Mouse (Mus musculus) gastrocnemius, adult 18-20 months (tissue): ENCODE data around the gene Cacna2d4. TPM values are rescaled to one million over a fixed set of nuclear protein-coding genes. Genes with fewer than 3 reads are reported as not detected.
A peak's percentile ranks its signal among the peaks of the same experiment; 100 is the strongest.

ENCODE experiments used
- DNase-seq: peaks from one replicate; pipeline ENCODE4 v3.0.0; 2021; ENCODE audit warnings: low spot score
- total RNA-seq, 2 experiments: library from RNA; stranded (reverse); gene quantifications; 2 replicates each; pipeline ENCODE4 v1.2.3; 2021

The Cacna2d4 gene
- total RNA-seq, 2 experiments from 2014 or later, result 0.85 to 0.89 TPM

DNA sequence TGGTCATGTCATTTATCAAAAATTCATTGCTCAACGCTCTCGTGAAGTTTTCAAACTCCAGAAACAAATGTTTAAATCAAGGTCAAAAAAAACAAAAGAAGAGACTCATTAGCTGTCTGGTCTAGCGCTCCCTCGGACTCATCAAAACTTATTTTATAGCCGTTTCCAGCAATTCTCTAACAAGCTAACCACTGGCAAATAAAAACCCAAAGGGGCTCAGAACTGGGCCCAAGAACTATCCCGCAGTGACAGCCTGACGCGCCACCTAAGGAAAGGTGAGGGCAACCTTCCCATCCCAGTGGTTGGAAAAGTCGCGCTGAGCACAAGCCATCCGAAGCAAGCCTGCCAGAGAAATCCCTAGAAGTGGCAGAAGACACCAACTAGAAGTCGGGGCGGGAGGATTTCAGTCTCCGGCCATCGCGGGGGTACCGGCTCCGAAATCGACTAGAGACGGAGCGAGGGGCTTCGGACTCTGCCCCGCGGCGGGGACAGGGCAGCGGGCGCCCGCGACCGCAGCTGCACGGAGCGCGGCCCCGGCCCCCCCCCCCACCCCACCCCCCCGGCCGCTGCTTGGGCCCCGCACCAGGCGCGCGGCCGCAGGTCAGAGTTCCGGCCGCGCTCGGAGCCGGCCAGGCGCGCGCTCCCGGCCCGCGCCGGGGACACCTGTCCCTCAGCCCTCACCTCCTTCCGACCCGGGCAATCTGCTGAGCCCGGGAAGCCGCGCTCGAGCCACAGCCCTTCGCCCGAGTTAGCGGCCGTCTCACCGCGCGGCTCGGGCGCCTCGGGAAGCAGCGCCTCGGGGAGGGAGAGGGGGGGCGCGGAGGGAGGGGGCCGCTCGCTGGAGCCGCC is 151.7 kb downstream of the Cacna2d4 start:
- peak; percentile 42 for DNase-seq

DNA sequence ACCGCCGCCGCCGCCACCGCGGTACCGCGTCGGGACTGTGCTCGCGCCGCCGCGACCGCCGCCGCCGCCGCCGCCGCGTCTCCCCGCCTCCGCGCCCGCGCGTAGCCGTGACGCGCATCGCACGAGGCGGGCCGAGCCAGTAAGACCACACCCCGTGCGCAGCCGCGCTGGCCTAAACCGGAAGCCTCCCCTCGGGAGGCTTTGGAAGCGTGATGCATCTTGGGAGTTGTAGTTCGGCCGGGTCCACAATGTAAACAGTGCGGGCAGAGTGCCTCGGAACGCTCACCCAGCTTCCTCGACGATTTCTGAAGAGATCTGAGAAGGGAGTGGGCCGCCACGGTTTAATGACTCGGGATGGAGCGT is 152.3 kb downstream of the Cacna2d4 start:
- DNase-seq, result peak; percentile 94

GRCm38 (mm10) chr6:119389089-119389488 is 152.8 kb downstream of the Cacna2d4 start:
- no peak for DNase-seq

GRCm38 (mm10) chr6:119390728-119391127 is 154.4 kb downstream of the Cacna2d4 start:
- DNase-seq, result no peak

- DNase-seq, result no peak
Measured at GRCm38 (mm10) chr6:119392836-119393235, 156.5 kb downstream of the Cacna2d4 start.

DNA sequence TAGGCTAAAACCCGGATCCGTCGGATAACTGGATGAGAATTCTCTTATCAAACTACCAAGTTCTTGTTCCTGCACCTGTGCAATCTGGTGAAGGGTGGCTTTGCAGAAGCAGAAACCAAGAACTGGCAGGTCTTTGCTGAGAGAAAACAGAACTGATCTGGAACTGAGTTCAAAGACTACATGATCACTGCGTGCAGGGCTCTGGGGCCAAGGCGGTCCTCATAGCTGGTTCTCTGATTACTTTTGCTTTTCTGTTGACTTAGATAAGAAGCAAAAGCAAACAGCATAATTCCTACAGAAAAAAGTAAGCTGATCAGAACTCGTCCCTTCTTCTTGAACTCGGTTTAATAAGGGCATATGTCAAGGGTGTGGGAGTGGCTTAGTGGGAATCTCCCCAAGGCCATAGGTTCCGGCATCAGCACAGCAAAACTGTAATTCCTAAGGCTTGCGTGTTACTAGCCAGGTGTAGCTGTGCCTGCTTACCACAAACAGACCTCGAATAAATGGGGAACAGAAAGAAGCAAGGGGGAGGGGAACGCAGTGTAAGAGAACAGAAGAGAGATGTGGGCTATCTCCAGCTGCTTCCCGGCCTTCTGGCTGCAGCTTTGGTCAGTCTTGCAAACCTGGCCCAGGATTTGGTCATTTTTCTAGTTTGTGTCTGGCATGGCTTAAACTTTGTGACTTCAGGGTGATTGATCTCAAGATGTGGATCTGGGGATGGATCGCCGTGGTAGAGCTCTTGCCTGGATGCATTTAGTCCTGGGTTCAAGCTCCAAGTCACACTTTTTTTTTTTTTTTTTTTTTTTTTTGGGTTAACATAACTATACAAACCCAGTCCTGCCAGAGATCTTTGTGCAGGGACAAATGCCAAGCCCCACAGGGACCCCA is 159.3 kb downstream of the Cacna2d4 start:
- no peak for DNase-seq

DNA sequence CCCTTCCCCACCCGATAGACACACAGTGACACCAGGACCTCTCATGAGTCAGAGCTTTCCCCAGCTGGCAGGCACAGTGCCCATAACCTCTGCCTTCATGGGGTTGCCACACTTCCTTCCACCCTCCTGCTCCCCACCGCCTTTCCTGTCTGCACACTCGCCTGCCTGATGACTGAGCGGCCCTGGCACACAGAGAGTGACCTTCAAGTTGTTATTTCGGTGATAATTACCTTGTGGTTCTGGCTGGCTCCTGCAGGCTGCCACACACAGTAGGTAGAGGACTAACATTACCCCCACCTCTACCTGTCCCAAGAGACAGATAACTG is 159.9 kb downstream of the Cacna2d4 start:
- DNase-seq, result peak; percentile 80

- DNase-seq, result no peak
Measured at GRCm38 (mm10) chr6:119399371-119399770, 163.0 kb downstream of the Cacna2d4 start.

DNA sequence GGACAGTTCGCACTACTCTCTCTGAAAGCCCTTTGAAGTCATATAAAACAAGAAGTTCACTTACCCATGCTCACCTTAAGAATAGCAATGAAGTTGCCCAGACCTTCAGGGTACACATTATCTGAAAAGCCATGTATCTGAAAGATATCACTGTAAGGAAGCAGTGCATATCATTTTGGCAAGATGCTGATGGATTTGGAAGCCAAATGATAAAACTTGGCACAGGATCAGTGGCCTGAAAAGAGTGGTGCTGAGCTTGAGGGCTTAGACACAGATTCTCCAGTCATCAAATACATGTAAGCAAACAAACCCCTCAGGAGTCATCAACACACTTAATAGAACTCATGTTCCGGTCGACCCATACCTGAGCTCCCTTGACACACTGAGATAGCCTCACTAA is 164.3 kb downstream of the Cacna2d4 start:
- no peak for DNase-seq

GRCm38 (mm10) chr6:119401545-119402304 is 165.4 kb downstream of the Cacna2d4 start:
- no peak for DNase-seq

Other genes with a start within 250 kb of the Cacna2d4 start
- gene Dcp1b, start 61.3 kb upstream of the Cacna2d4 start, total RNA-seq, result 1 to 10 TPM; 4.3 to 4.6 TPM
- gene Cacna1c, start 40.1 kb upstream of the Cacna2d4 start, total RNA-seq, result 1 to 10 TPM in 1 of 2 experiments, under 1 TPM in 1; 0.98 to 1.7 TPM
- gene Lrtm2, start 94.2 kb downstream of the Cacna2d4 start, total RNA-seq, result 1 to 10 TPM in 1 of 2 experiments, under 1 TPM in 1; 0.33 to 2.4 TPM
- 10 to 100 TPM; 89.2 to 93.1 TPM for gene Adipor2, start 181.2 kb downstream of the Cacna2d4 start, total RNA-seq
- 10 to 100 TPM; 10.4 to 11.5 TPM for gene Fbxl14, start 243.1 kb downstream of the Cacna2d4 start, total RNA-seq